Mouse (Mus musculus): ENCODE measurements at regions not wholly inside any gene's neighbourhood (a gene's known extent, or its start where the extent isn't known, plus 50 kb on each side); places are given as distances from the start of the nearest gene placed in this dataset.

DNA sequence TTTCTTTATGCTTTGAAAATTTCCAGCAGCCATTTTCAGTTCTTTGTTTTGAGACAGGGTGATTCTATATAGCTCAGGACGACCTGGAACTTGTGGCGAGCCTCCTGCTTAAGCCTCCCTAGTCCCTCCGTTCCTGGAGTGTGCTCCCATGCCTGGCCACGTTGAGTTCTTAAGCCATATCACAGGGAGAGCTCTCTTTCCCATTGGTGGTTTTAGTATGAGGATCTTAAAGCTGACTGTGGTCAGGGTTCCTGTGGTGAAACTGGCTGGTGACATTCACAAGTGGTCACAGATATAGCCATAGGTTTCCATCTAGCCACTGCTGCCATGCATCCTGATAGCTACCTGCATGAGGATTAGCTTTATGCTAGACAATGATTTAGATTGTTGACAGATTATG is 109.1 kb upstream of the Gm5148 start:
- Histone ChIP-seq H3K4me3 (ENCODE audit: control insufficient read depth in 1 of 2, insufficient read depth in 1 of 2, low read depth in 2 of 2, low read length in 2 of 2) (no peak overlapping the region), H3K9me3 (replicated peaks; ENCODE audit: insufficient read depth, low read length) (no peaks in the 10 kb centered on the region), H3K79me2 (ENCODE audit: control insufficient read depth, insufficient read depth, low read length, poor library complexity) (no peaks in the 10 kb centered on the region), H3K27ac (ENCODE audit: control insufficient read depth, low read depth, low read length) (no peak overlapping the region), H3K4me1 (ENCODE audit: control insufficient read depth in 1 of 2, insufficient read depth in 2 of 2, low read length in 2 of 2) (0 out of 4 replicates have a peak, but pooled peaks cover 0 to 2% of the 10 kb centered on the region in 2 experiments), H3K36me3 (ENCODE audit: control insufficient read depth in 1 of 2, insufficient read depth in 2 of 2, low read length in 2 of 2) (no peaks in the 10 kb centered on the region; a peak in 1 of 4 replicates), H3K27me3 (ENCODE audit: control insufficient read depth in 1 of 2, insufficient read depth in 2 of 2, low read length in 2 of 2) (no peaks in the 10 kb centered on the region), H3K9ac (ENCODE audit: control insufficient read depth, low read depth, low read length, poor library complexity, severe bottlenecking) (no peak overlapping the region)
- no peak for DNase-seq (ENCODE audit: low read depth, low spot score)
- TF ChIP-seq UBTF (IDR thresholded peaks at IDR 0.05; ENCODE audit: borderline replicate concordance, insufficient read depth, low read depth, low read length) (no peak), GABPA (IDR thresholded peaks at IDR 0.05; ENCODE audit: low read depth, low read length) (no peak), TCF12 (IDR thresholded peaks at IDR 0.05; ENCODE audit: low read depth, low read length) (no peak), POLR2AphosphoS2 (IDR thresholded peaks at IDR 0.05; ENCODE audit: low read length) (no peak), BHLHE40 (IDR thresholded peaks at IDR 0.05; ENCODE audit: borderline replicate concordance, low read depth, low read length) (no peak), NRF1 (IDR thresholded peaks at IDR 0.05; ENCODE audit: insufficient read depth, low read depth, low read length, poor library complexity, severe bottlenecking) (no peak), CTCF (IDR thresholded peaks at IDR 0.05 in 2 of 3, conservative IDR thresholded peaks at IDR 0.05 in 1 of 3; ENCODE audit: control insufficient read depth in 1 of 3, insufficient read depth in 1 of 3, low read depth in 2 of 3, low read length in 3 of 3, poor library complexity in 1 of 3, severe bottlenecking in 1 of 3) (no peak), ZC3H11A (IDR thresholded peaks at IDR 0.05; ENCODE audit: low read depth, low read length) (no peak), RAD21 (IDR thresholded peaks at IDR 0.05; ENCODE audit: low read depth, low read length) (no peak), MYB (IDR thresholded peaks at IDR 0.05; ENCODE audit: low read depth, low read length) (no peak), CHD1 (IDR thresholded peaks at IDR 0.05; ENCODE audit: low read depth, low read length) (no peak), USF2 (IDR thresholded peaks at IDR 0.05; ENCODE audit: borderline replicate concordance in 1 of 2, insufficient read depth in 1 of 2, low read depth in 1 of 2, low read length in 2 of 2) (no peak), E2F4 (IDR thresholded peaks at IDR 0.05; ENCODE audit: borderline replicate concordance, low read depth, low read length) (no peak), ETS1 (IDR thresholded peaks at IDR 0.05; ENCODE audit: low read depth, low read length) (no peak), SMC3 (IDR thresholded peaks at IDR 0.05; ENCODE audit: low read depth, low read length) (no peak), MYC (IDR thresholded peaks at IDR 0.05; ENCODE audit: low read depth, low read length) (no peak), MAFK (IDR thresholded peaks at IDR 0.05; ENCODE audit: borderline replicate concordance, low read depth, low read length) (no peak), POLR2A (IDR thresholded peaks at IDR 0.05; ENCODE audit: control insufficient read depth in 1 of 2, insufficient read depth in 1 of 2, low read depth in 1 of 2, low read length in 2 of 2, poor library complexity in 1 of 2) (no peak)

DNA sequence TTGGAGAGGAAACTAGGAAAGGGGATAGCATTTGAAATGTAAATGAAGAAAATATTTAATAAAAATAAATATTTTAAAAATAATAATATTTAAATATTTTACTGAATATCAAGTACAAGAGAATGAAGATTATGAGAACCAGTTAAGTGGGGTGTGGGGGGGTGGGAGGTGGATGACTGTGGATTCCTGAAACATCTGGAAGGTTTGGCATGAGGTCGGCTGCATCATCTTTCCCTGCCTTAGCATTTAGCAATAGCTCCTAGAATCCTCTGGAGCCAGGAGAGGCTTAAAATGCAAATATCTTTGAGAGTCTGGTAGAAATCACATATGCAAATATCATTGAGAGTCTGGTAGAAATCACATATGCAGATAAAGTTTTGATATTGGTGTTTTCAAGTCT is 103.3 kb upstream of the Gm5148 start:
- Histone ChIP-seq H3K27me3 (ENCODE audit: control insufficient read depth in 1 of 2, insufficient read depth in 2 of 2, low read length in 2 of 2) (no peaks in the 10 kb centered on the region), H3K9ac (ENCODE audit: control insufficient read depth, low read depth, low read length, poor library complexity, severe bottlenecking) (no peak overlapping the region), H3K36me3 (ENCODE audit: control insufficient read depth in 1 of 2, insufficient read depth in 2 of 2, low read length in 2 of 2) (no peaks in the 10 kb centered on the region), H3K9me3 (replicated peaks; ENCODE audit: insufficient read depth, low read length) (no peaks in the 10 kb centered on the region), H3K4me3 (ENCODE audit: control insufficient read depth in 1 of 2, insufficient read depth in 1 of 2, low read depth in 2 of 2, low read length in 2 of 2) (no peak overlapping the region), H3K4me1 (ENCODE audit: control insufficient read depth in 1 of 2, insufficient read depth in 2 of 2, low read length in 2 of 2) (no peaks in the 10 kb centered on the region), H3K79me2 (ENCODE audit: control insufficient read depth, insufficient read depth, low read length, poor library complexity) (no peaks in the 10 kb centered on the region), H3K27ac (ENCODE audit: control insufficient read depth, low read depth, low read length) (no peak overlapping the region)
- no peak for TF ChIP-seq USF1 (IDR thresholded peaks at IDR 0.05; ENCODE audit: low read depth, low read length)
- no peak for TF ChIP-seq USF2 (IDR thresholded peaks at IDR 0.05; ENCODE audit: borderline replicate concordance in 1 of 2, insufficient read depth in 1 of 2, low read depth in 1 of 2, low read length in 2 of 2)
- no peak for TF ChIP-seq ZMIZ1 (IDR thresholded peaks at IDR 0.05; ENCODE audit: low read depth, low read length)
- TF ChIP-seq SIN3A (IDR thresholded peaks at IDR 0.05; ENCODE audit: low read length): no peak
- TF ChIP-seq ZNF384 (IDR thresholded peaks at IDR 0.05; ENCODE audit: low read depth, low read length): no peak
- TF ChIP-seq MXI1 (IDR thresholded peaks at IDR 0.05; ENCODE audit: low read depth, low read length): no peak
- TF ChIP-seq SMC3 (IDR thresholded peaks at IDR 0.05; ENCODE audit: low read depth, low read length): no peak
- no peak for TF ChIP-seq TCF12 (IDR thresholded peaks at IDR 0.05; ENCODE audit: low read depth, low read length)
- no peak for TF ChIP-seq BHLHE40 (IDR thresholded peaks at IDR 0.05; ENCODE audit: borderline replicate concordance, low read depth, low read length)
- no peak for TF ChIP-seq KAT2A (conservative IDR thresholded peaks at IDR 0.05; ENCODE audit: low read depth, low read length)
- TF ChIP-seq ELF1 (IDR thresholded peaks at IDR 0.05; ENCODE audit: low read depth, low read length): no peak
- TF ChIP-seq MAFK (IDR thresholded peaks at IDR 0.05; ENCODE audit: borderline replicate concordance, low read depth, low read length): no peak
- no peak for TF ChIP-seq E2F4 (IDR thresholded peaks at IDR 0.05; ENCODE audit: borderline replicate concordance, low read depth, low read length)
- no peak for TF ChIP-seq MEF2A (IDR thresholded peaks at IDR 0.05; ENCODE audit: extremely low read depth, insufficient replicate concordance, low read depth, low read length, poor library complexity, severe bottlenecking)
- DNase-seq (ENCODE audit: low read depth, low spot score): no peak
